Mouse (Mus musculus) heart, postnatal 0 days (tissue): ENCODE measurements around the gene Bbs9. TPM values are rescaled to one million over a fixed set of nuclear protein-coding genes. Genes with fewer than 3 reads are reported as not detected.

Experiments used
- ATAC-seq: fragments of 200-750 bp; cut with Nextera tagmentation; 2 replicates; pipeline ENCODE4 v1.8.0; 2017; ENCODE audit warnings: low read depth, moderate number of reproducible peaks, moderate library complexity; ENCODE audit not compliant: insufficient read depth
- DNase-seq: peaks from one replicate; pipeline ENCODE4 v3.0.0-alpha.2; 2016; ENCODE audit warnings: low spot score
- H3K27ac ChIP-seq: fragments of 300-500 bp; sonication (generic); 2 replicates; pipeline ENCODE4 v1.5.1; 2014; ENCODE audit warnings: low read depth, mild to moderate bottlenecking
- H3K27me3 ChIP-seq: fragments of 300-500 bp; sonication (generic); 2 replicates; pipeline ENCODE4 v1.6.1; 2014; ENCODE audit warnings: low read length, mixed read lengths; ENCODE audit not compliant: control insufficient read depth, insufficient read depth
- H3K36me3 ChIP-seq: fragments of 300-500 bp; sonication (generic); replicated peaks from 2 replicates; pipeline ENCODE4 v1.6.1; 2014; ENCODE audit warnings: low read length, mixed read lengths; ENCODE audit not compliant: control insufficient read depth, insufficient read depth
- H3K4me1 ChIP-seq: fragments of 300-500 bp; sonication (generic); 2 replicates; pipeline ENCODE4 v1.6.1; 2014; ENCODE audit warnings: antibody characterized with exemption; ENCODE audit not compliant: control insufficient read depth, insufficient read depth
- H3K4me2 ChIP-seq: fragments of 300-500 bp; sonication (generic); 2 replicates; pipeline ENCODE4 v1.6.1; 2014; ENCODE audit warnings: low read depth, mild to moderate bottlenecking, low read length, moderate library complexity
- H3K4me3 ChIP-seq: fragments of 300-500 bp; sonication (generic); 2 replicates; pipeline ENCODE4 v1.5.1; 2014; ENCODE audit warnings: low read depth, low read length
- H3K9ac ChIP-seq: fragments of 300-500 bp; sonication (generic); replicated peaks from 2 replicates; pipeline ENCODE4 v1.6.1; 2014; ENCODE audit warnings: low read depth, low read length, mixed read lengths
- H3K9me3 ChIP-seq: fragments of 300-500 bp; sonication (generic); replicated peaks from 2 replicates; pipeline ENCODE4 v1.6.1; 2016; ENCODE audit warnings: low read length; ENCODE audit not compliant: control insufficient read depth
- CTCF ChIP-seq: IDR thresholded peaks from 2 replicates; pipeline ENCODE4 v1.5.1; 2016; ENCODE audit warnings: antibody characterized with exemption, control low read depth, low read depth
- EP300 ChIP-seq: IDR thresholded peaks from 2 replicates; pipeline ENCODE4 v1.6.1; 2016; ENCODE audit warnings: antibody characterized with exemption, low read depth
- WGBS: fragments of 180-500 bp; shearing (Covaris S2); extraction: QIAGEN DNeasy Blood & Tissue Kit; methylation state at CpG from one replicate; pipeline ENCODE4 v1.1.7; 2014; 5-methylcytosine and 5-hydroxymethylcytosine counted together
- polyA plus RNA-seq: library from polyadenylated mRNA; unstranded; fragments of >200 nt; fragmentation: Nextera tagmentation; extraction: Ambion mirVana; gene quantifications from 2 replicates; pipeline ENCODE4 v1.2.1, GENCODE M21; 2015
- total RNA-seq: library from RNA; depleted of rRNA; stranded (reverse); fragments of >200 nt; gene quantifications from 2 replicates; pipeline ENCODE4 v1.2.3, GENCODE M21; 2014; ENCODE audit warnings: low replicate concordance

The Bbs9 gene
- total and polyA plus RNA-seq, 2 experiments from 2014 or later, result 5.2 to 18.9 TPM

GRCm38 (mm10) chr9:22457142-22457835 lies 18.2 kb upstream of the Bbs9 start:
- no peak for ATAC-seq
- H3K4me3 ChIP-seq, result no peak overlapping the region
- WGBS, result 81% methylated on average over 11 of the region's 11 CpGs
- H3K27ac ChIP-seq, result no peak overlapping the region
- no peak overlapping the region for H3K9ac ChIP-seq
- TF ChIP-seq CTCF, result no peak
- TF ChIP-seq EP300, result no peak
- no peak overlapping the region for H3K4me2 ChIP-seq
- peaks cover 69% of the 10 kb centered on the region for H3K36me3 ChIP-seq
- no peaks in the 10 kb centered on the region for H3K9me3 ChIP-seq
- DNase-seq, result no peak
- no peaks in the 10 kb centered on the region for H3K4me1 ChIP-seq
- H3K27me3 ChIP-seq, result no peaks in the 10 kb centered on the region

DNA sequence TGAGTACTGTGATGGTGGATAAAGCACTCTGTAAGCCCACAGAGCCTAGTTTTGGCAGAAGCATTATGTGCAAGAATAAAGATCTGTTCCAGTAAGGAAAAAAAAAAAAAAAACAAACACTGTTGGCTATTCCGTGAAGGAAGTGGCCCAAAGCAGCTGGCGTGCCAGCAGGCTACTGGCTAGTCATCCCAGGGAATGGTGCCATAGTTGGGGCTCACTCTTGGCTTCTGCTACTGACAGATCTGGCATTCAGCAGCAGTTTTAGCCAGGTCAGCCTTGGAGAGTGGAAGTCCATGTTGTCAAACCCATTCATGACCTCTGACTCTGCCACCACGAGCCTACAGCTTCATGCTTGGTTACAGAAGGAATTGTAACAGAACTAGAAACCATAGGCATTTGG lies 13.6 kb upstream of the Bbs9 start:
- 91% methylated on average over 3 of the region's 3 CpGs for WGBS

GRCm38 (mm10) chr9:22466212-22466611 lies 9.3 kb upstream of the Bbs9 start:
- Histone ChIP-seq H3K4me2 (no peak overlapping the region), H3K4me3 (no peak overlapping the region), H3K27ac (no peak overlapping the region), H3K4me1 (peaks cover 3% of the 10 kb centered on the region; the same call in 1 of the 2 replicates), H3K27me3 (no peaks in the 10 kb centered on the region), H3K9me3 (no peaks in the 10 kb centered on the region), H3K9ac (no peak overlapping the region), H3K36me3 (0 out of 2 replicates have a peak, but pooled peaks cover 10% of the 10 kb centered on the region)
- WGBS, result 94% methylated on average over 5 of the region's 5 CpGs
- DNase-seq, result no peak
- ATAC-seq, result no peak
- no peak for TF ChIP-seq EP300
- TF ChIP-seq CTCF, result no peak

More for the DNA sequence above, 13.6 kb upstream of the Bbs9 start:
- Histone ChIP-seq H3K4me1 (no peaks in the 10 kb centered on the region), H3K9ac (no peak overlapping the region), H3K36me3 (peaks cover 29% of the 10 kb centered on the region), H3K9me3 (no peaks in the 10 kb centered on the region), H3K27me3 (no peaks in the 10 kb centered on the region), H3K4me2 (no peak overlapping the region), H3K27ac (no peak overlapping the region), H3K4me3 (no peak overlapping the region)
- DNase-seq (no peak), ATAC-seq (no peak)
- TF ChIP-seq EP300 (no peak), CTCF (no peak)

- under 1% methylated on average over 71 of the region's 73 CpGs for WGBS
- H3K27ac ChIP-seq, result peak overlapping the region; percentile 87
- peak overlapping the region; percentile 89 for H3K9ac ChIP-seq
- TF ChIP-seq EP300, result no peak
- no peak for TF ChIP-seq CTCF
- no peaks in the 10 kb centered on the region for H3K9me3 ChIP-seq
- H3K4me2 ChIP-seq, result peak overlapping the region; percentile 93
- peaks cover 3% of the 10 kb centered on the region; the same call in 1 of the 2 replicates for H3K4me1 ChIP-seq
- no peaks in the 10 kb centered on the region for H3K27me3 ChIP-seq
- peak; percentile 60 for ATAC-seq
- DNase-seq, result peak; percentile 11
- H3K36me3 ChIP-seq, result 0 out of 2 replicates have a peak, but pooled peaks cover 4% of the 10 kb centered on the region
- peak overlapping the region; percentile 90 for H3K4me3 ChIP-seq
These were observed 7.9 kb upstream of the Bbs9 start for GRCm38 (mm10) chr9:22467371-22468169.

DNA sequence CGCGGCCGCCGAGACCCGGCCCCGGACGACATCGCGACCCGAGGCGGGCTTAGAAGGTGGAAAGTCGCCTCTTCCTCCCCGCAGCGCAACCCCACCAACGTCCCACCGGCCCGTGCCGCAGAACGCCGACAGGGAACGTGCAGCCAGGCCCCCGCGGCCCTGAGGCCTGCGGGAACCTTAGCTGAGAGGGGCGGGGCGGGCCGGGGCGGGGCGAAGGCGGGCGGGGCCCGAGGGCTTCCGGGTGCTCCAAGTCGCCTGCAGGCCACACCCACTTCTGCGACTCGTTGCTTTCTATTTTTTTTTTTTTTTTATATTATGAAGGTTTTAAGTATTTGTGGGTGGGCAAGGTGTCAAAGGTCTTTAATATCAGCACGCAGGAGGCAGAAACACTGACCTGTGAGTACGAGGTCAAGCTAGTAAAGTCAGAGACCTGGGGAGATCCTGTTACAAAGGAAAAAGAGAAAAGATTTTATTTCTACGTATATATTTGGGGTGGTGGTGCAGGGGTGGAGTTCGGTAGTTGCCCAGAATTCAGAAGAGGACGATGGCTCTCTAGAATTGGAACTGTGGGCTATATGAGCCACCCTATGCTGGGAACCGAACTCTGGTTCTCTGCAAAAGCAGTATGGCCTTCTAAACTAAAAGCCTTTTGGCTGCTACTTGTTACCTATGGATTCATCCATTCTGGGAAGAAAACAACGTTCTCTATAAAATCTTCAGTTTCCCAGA lies 7.2 kb upstream of the Bbs9 start:
- 3% methylated on average over 35 of the region's 43 CpGs for WGBS
- H3K9ac ChIP-seq, result peak overlapping the region; percentile 89
- H3K27me3 ChIP-seq, result no peaks in the 10 kb centered on the region
- H3K27ac ChIP-seq, result peak overlapping the region; percentile 87
- H3K4me3 ChIP-seq, result peak overlapping the region; percentile 90
- peaks cover 3% of the 10 kb centered on the region; the same call in 1 of the 2 replicates for H3K4me1 ChIP-seq
- DNase-seq, result peak; percentile 85
- 0 out of 2 replicates have a peak, but pooled peaks cover 4% of the 10 kb centered on the region for H3K36me3 ChIP-seq
- TF ChIP-seq CTCF (0 out of 2 replicates have a peak, but pooled peaks have one; percentile 5), EP300 (no peak)
- no peaks in the 10 kb centered on the region for H3K9me3 ChIP-seq
- ATAC-seq, result peak; percentile 92
- H3K4me2 ChIP-seq, result peak overlapping the region; percentile 93
